Mouse (Mus musculus) monocyte, adult 5-6 weeks (primary cell): ENCODE results near the gene Bpifa3. TPM values are rescaled to one million over a fixed set of nuclear protein-coding genes. Genes with fewer than 3 reads are reported as not detected.

Source experiments
- total RNA-seq: library from RNA; stranded (forward); fragments of 200-1000, 200-491, 200-594 nt; gene quantifications from 3 replicates; pipeline ENCODE4 v1.2.3, GENCODE M21; 2017

Bpifa3 gene
- total RNA-seq, 1 experiment from 2014 or later: not detected

Other genes starting within 250 kb of the Bpifa3 start
- not detected in 3 replicates for gene Bpifb6, start 229.9 kb upstream of the Bpifa3 start, total RNA-seq
- gene Bpifb3, start 212.1 kb upstream of the Bpifa3 start, total RNA-seq: not detected in 3 replicates
- gene Bpifb4, start 192.1 kb upstream of the Bpifa3 start, total RNA-seq: not detected in 3 replicates
- gene Bpifa6, start 155.4 kb upstream of the Bpifa3 start, total RNA-seq: not detected in 3 replicates
- not detected in 3 replicates for gene Bpifa2, start 122.1 kb upstream of the Bpifa3 start, total RNA-seq
- gene Bpifa1, start 12.5 kb downstream of the Bpifa3 start, total RNA-seq: not detected in 3 replicates
- not detected in 3 replicates for gene Bpifa5, start 32.3 kb downstream of the Bpifa3 start, total RNA-seq
- gene Bpifb1, start 60.5 kb downstream of the Bpifa3 start, total RNA-seq: not detected in 3 replicates
- gene Bpifb5, start 93.4 kb downstream of the Bpifa3 start, total RNA-seq: not detected in 3 replicates
- gene Bpifb9a, start 127.5 kb downstream of the Bpifa3 start, total RNA-seq: not detected in 3 replicates
- gene Bpifb9b, start 176.9 kb downstream of the Bpifa3 start, total RNA-seq: not detected in 3 replicates
- 8.5 to 13.1 TPM (median 9.7 TPM) in 3 replicates for gene Cdk5rap1, start 242.7 kb downstream of the Bpifa3 start, total RNA-seq